Mouse (Mus musculus) liver, embryonic 11.5 days (tissue): ENCODE measurements at regions not wholly inside any gene's neighbourhood (a gene's known extent, or its start where the extent isn't known, plus 50 kb on each side); places are given as distances from the start of the nearest gene placed in this dataset.
"Not testable (repeated sequence)": the region's sequence is repeated elsewhere in the genome, so short reads cannot be mapped to it uniquely, and the experiment has no call there.

Source experiments
- ATAC-seq: fragments of 200-750 bp; cut with Nextera tagmentation; replicated peaks from 2 replicates; pipeline ENCODE4 v1.8.0; 2017; ENCODE audit warnings: moderate number of reproducible peaks, mild to moderate bottlenecking, moderate TSS enrichment, moderate library complexity; ENCODE audit not compliant: low FRiP score
- DNase-seq: peaks from one replicate; pipeline ENCODE4 v3.0.0-alpha.2; 2017; ENCODE audit warnings: low spot score
- H3K27ac ChIP-seq: fragments of 300-500 bp; sonication (generic); 2 replicates; pipeline ENCODE4 v1.5.1; 2014; ENCODE audit warnings: mild to moderate bottlenecking, low read depth, low read length, control low read depth
- H3K27me3 ChIP-seq: fragments of 300-500 bp; sonication (generic); replicated peaks from 2 replicates; pipeline ENCODE4 v1.6.1; 2014; ENCODE audit warnings: low read length, mixed read lengths; ENCODE audit not compliant: control insufficient read depth, insufficient read depth
- H3K36me3 ChIP-seq: fragments of 300-500 bp; sonication (generic); 2 replicates; pipeline ENCODE4 v1.6.1; 2014; ENCODE audit warnings: mild to moderate bottlenecking, low read length, moderate library complexity, mixed read lengths; ENCODE audit not compliant: control insufficient read depth, insufficient read depth
- H3K4me1 ChIP-seq: fragments of 300-500 bp; sonication (generic); replicated peaks from 2 replicates; pipeline ENCODE4 v1.6.1; 2014; ENCODE audit warnings: low read length, mixed read lengths; ENCODE audit not compliant: control insufficient read depth, insufficient read depth
- H3K4me2 ChIP-seq: fragments of 300-500 bp; sonication (generic); 2 replicates; pipeline ENCODE4 v1.6.1; 2014; ENCODE audit warnings: mild to moderate bottlenecking, control low read depth, moderate library complexity
- H3K4me3 ChIP-seq: fragments of 300-500 bp; sonication (generic); 2 replicates; pipeline ENCODE4 v1.5.1; 2014; ENCODE audit warnings: low read depth, low read length, control low read depth
- H3K9ac ChIP-seq: fragments of 300-500 bp; sonication (generic); 2 replicates; pipeline ENCODE4 v1.6.1; 2014; ENCODE audit warnings: low read depth, low read length, control low read depth
- H3K9me3 ChIP-seq: fragments of 300-500 bp; sonication (generic); 2 replicates; pipeline ENCODE4 v1.6.1; 2016; ENCODE audit warnings: low read length, inconsistent platforms, mixed read lengths; ENCODE audit not compliant: control insufficient read depth
- WGBS: fragments of 180-500 bp; shearing (Covaris S2); extraction: QIAGEN DNeasy Blood & Tissue Kit; methylation state at CpG from one replicate; pipeline ENCODE4 v1.1.7; 2014; 5-methylcytosine and 5-hydroxymethylcytosine counted together

DNA sequence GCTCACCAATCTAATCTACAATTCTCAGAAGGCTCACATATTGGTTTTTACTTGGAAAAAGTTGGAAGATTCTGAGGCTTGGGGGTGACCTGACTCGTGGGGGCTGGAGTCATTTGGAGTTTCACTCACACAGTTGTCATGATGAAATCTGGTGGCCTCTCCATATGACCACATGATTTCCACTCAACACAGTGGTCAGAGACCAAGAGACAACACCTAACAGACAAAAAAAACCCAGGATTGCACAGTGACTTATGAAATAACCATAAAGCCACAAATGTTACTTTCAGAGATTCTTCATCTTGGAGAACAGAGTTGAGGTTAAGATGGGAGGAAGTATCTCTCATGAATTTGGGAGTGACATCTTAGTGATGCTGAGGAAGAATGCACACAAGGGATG lies 263.4 kb upstream of the Tgfbr2 start:
- H3K27me3 ChIP-seq = no peaks in the 10 kb centered on the region
- H3K36me3 ChIP-seq = no peaks in the 10 kb centered on the region
- no peak for ATAC-seq
- no peak for DNase-seq
- H3K27ac ChIP-seq = no peak overlapping the region
- no peaks in the 10 kb centered on the region for H3K9me3 ChIP-seq
- no peak overlapping the region for H3K9ac ChIP-seq
- no peak overlapping the region for H3K4me3 ChIP-seq
- WGBS = 59% methylated on average over 1 of the region's 1 CpGs
- no peaks in the 10 kb centered on the region for H3K4me1 ChIP-seq
- H3K4me2 ChIP-seq = no peak overlapping the region

DNA sequence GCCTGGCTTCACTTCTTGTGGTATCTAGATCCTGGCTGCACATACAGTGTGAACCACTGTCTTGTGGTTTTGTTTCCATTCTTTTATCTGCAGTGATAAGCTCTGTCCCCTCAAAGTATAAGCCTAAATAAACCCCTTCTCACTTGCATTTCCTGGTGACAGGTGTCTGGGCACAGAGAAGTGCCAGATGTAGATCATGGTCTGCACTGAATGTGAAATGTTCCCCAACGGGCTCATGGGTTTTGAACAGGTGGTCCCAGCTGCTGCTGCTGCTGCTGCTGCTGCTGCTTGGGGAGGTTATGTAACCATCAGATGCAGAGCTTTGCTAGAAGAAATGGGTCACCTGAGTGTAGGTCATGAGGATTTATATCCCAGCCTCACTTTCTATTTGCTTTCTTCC lies 259.3 kb upstream of the Tgfbr2 start:
- DNase-seq = no peak
- H3K36me3 ChIP-seq = no peaks in the 10 kb centered on the region
- H3K9ac ChIP-seq = no peak overlapping the region
- no peak overlapping the region for H3K4me2 ChIP-seq
- H3K4me1 ChIP-seq = no peaks in the 10 kb centered on the region
- ATAC-seq = no peak
- H3K27me3 ChIP-seq = no peaks in the 10 kb centered on the region
- no peak overlapping the region for H3K4me3 ChIP-seq
- H3K27ac ChIP-seq = no peak overlapping the region
- WGBS = 75% methylated on average over 1 of the region's 1 CpGs
- H3K9me3 ChIP-seq = no peaks in the 10 kb centered on the region

DNA sequence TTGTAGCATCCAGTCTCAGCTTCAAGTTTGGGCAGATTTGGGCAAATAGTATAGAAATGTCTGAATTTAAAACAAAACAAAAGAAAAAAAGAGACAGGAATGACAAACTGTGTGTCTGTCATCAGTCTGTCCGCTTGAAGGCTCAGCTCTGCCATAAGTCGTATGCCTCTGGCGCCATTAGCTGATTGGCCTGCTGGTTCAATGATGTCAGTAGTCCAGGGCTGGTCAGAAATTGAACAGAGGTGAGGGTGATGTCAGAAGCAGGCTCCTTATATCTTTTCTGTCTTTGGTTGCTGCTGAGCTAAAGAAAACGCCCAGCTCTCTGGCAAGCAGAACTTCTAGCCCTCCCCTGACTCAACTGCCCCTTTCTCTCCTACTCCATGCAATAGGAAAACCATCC lies 253.9 kb upstream of the Tgfbr2 start:
- Histone ChIP-seq H3K4me1 (no peaks in the 10 kb centered on the region), H3K9me3 (no peaks in the 10 kb centered on the region), H3K36me3 (no peaks in the 10 kb centered on the region), H3K9ac (no peak overlapping the region), H3K4me2 (no peak overlapping the region), H3K27ac (no peak overlapping the region), H3K27me3 (no peaks in the 10 kb centered on the region), H3K4me3 (no peak overlapping the region)
- no peak for DNase-seq
- ATAC-seq = no peak
- WGBS = 86% methylated on average over 4 of the region's 4 CpGs

DNA sequence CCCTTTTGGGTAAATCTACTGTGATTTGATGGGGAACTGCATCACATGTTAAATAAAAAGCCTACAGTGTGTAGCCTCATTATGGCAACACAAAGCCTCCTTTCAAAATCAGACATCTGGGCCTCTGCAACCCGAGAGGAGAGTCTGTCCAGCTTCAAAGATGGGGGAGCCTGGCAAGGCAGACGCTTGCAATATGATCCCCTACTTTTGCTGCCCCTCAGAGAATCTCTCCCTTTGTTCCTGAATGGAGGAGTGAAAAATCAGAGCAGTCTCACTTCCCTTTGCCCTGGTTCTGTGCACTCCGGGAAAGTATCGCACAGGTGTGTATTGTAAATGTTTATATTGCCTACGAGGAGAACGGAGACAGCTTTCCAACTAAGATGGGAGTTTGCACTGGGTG lies 253.3 kb upstream of the Tgfbr2 start:
- Histone ChIP-seq H3K27me3 (no peaks in the 10 kb centered on the region), H3K36me3 (no peaks in the 10 kb centered on the region), H3K4me1 (no peaks in the 10 kb centered on the region), H3K9ac (no peak overlapping the region), H3K9me3 (no peaks in the 10 kb centered on the region), H3K4me2 (no peak overlapping the region), H3K4me3 (no peak overlapping the region), H3K27ac (no peak overlapping the region)
- 60% methylated on average over 6 of the region's 6 CpGs for WGBS
- ATAC-seq = no peak
- no peak for DNase-seq

DNA sequence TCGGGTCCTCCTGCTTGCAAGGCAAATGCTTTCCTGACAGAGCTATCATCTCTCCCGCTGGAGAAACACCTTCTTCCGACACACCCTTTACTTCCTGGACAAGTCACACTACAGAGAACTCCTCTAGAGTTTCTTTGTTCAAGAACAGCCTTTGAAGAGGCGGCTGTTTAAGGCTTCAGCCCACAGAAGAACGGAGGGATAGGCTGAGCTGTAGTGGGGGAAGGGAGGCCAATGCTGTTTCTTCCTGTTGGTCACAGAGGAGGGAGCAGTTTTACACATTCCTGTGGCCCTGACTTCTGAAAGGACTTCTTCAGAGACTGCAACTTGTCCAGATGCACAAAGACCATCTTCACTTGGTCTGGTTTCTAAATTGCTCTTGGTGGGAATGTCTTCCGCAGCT lies 252.1 kb upstream of the Tgfbr2 start:
- H3K4me1 ChIP-seq = no peaks in the 10 kb centered on the region
- H3K36me3 ChIP-seq = no peaks in the 10 kb centered on the region
- no peaks in the 10 kb centered on the region for H3K9me3 ChIP-seq
- WGBS = 52% methylated on average over 6 of the region's 6 CpGs
- no peaks in the 10 kb centered on the region for H3K27me3 ChIP-seq
- H3K27ac ChIP-seq = no peak overlapping the region
- ATAC-seq (no peak), DNase-seq (no peak)
- no peak overlapping the region for H3K4me3 ChIP-seq
- H3K4me2 ChIP-seq = no peak overlapping the region
- H3K9ac ChIP-seq = no peak overlapping the region

DNA sequence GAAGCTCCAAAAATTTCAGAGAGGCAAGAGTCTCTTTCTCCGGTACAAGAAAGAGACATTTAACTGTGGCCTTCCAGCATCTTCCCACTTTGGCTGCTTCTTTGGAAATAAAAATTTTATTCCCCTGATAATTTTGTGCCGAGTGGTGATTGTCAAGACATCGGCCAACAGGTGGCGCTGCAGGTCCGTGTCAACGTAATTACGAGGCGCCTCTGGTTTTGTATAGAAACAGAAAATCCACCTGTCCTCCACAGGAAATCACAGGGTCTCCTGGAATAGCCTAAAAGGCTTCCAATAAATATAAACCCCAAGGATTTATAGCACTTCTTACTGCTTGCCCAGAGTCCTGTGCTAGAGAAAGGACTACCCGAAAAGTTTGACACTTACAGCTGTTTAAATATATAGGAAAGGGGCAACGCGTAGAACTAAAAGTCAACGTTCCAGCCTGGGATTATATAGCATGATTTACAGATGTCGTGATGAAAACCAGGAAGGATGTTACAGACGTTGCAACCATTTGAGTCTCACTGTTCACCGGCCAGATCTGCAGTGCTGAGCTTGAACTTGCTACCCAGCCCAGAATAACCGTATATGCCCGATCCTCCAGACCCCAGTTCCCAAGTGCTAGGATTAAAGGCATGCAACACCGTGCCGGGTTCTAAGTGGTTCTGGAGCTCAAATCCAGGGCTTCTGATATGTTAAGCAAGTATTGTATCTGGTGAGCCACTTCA lies 251.3 kb upstream of the Tgfbr2 start:
- Histone ChIP-seq H3K36me3 (no peaks in the 10 kb centered on the region), H3K4me1 (no peaks in the 10 kb centered on the region), H3K27me3 (no peaks in the 10 kb centered on the region), H3K4me2 (no peak overlapping the region), H3K4me3 (no peak overlapping the region), H3K9ac (no peak overlapping the region), H3K9me3 (no peaks in the 10 kb centered on the region), H3K27ac (no peak overlapping the region)
- ATAC-seq (no peak), DNase-seq (peak; percentile 65)
- 52% methylated on average over 19 of the region's 19 CpGs for WGBS

DNA sequence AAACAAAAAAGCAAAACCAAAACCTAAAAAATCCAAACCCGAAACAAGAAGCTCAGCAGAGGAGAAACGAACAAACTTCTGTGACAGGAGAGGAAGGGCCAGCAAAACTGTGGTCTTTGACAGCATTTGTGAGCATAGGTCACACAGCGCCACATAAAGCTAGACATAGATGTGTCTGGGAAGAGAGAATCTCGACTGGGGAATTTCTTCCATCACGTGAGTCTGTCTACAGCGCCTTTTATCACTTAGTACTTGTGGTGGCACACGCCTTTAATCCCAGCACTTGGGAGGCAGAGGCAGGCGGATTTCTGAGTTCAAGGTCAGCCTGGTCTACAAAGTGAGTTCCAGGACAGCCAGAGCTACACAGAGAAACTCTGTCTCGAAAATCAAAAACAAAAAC lies 250.2 kb upstream of the Tgfbr2 start:
- not testable (repeated sequence) for ATAC-seq, H3K4me1 ChIP-seq, H3K4me2 ChIP-seq, H3K27ac ChIP-seq, H3K9ac ChIP-seq, H3K4me3 ChIP-seq, H3K36me3 ChIP-seq, H3K27me3 ChIP-seq, H3K9me3 ChIP-seq, DNase-seq
- 75% methylated on average over 9 of the region's 9 CpGs for WGBS

DNA sequence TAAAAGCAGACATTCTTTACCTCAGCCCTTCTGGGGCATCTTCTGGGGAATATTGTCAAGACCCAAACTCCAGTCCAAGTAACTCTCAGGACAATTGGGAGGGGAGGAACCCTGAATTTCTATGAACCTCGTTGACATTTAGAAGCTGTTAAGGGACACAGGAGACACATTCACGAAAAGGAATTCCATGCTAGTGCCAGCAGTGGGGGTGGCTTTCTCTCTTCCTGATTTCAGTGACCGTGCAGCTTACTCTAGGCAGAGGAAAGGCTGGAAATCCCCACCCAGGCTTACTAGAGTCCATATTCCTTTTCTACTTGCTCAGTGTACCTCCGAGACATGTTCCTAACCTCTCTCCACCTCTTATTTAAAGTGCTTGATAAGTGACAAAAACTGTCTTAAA lies 239.9 kb upstream of the Tgfbr2 start:
- Histone ChIP-seq H3K27me3 (no peaks in the 10 kb centered on the region), H3K4me2 (no peak overlapping the region), H3K36me3 (no peaks in the 10 kb centered on the region), H3K27ac (no peak overlapping the region), H3K4me3 (no peak overlapping the region), H3K9ac (no peak overlapping the region), H3K9me3 (no peaks in the 10 kb centered on the region), H3K4me1 (no peaks in the 10 kb centered on the region)
- DNase-seq = no peak
- ATAC-seq = no peak
- 69% methylated on average over 4 of the region's 4 CpGs for WGBS

DNA sequence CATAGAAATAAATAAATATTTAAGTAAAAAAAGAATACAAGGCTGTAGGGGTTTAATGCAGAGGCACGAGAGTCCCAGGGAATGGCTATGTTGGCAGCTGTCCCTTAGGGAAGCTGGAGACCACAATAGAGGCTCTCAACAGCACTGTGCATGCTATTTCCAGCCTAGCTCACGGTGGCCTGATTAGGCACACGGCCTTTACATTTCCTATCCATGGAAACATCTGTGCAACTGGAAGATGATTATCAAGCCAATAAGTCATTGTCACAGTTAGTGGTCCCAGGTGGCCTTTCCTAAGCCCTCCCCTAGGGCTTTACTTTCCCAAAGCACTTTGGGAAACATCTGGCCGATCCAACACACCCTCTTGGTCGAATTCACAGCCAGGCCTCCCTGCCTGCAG lies 235.9 kb upstream of the Tgfbr2 start:
- no peaks in the 10 kb centered on the region for H3K36me3 ChIP-seq
- H3K9me3 ChIP-seq = no peaks in the 10 kb centered on the region
- no peak overlapping the region for H3K9ac ChIP-seq
- no peak overlapping the region for H3K4me3 ChIP-seq
- DNase-seq (no peak), ATAC-seq (no peak)
- no peak overlapping the region for H3K27ac ChIP-seq
- no peaks in the 10 kb centered on the region for H3K27me3 ChIP-seq
- no peaks in the 10 kb centered on the region for H3K4me1 ChIP-seq
- H3K4me2 ChIP-seq = no peak overlapping the region
- 53% methylated on average over 5 of the region's 5 CpGs for WGBS
